Mouse (Mus musculus) olfactory bulb, adult 2 months (tissue): ENCODE data around the gene Folr1. TPM values are rescaled to one million over a fixed set of nuclear protein-coding genes. Genes with fewer than 3 reads are reported as not detected.

Experiments used
- H3K27ac ChIP-seq: fragments of 200-500 bp; 2 replicates; pipeline ENCODE4 v1.5.1; 2012; ENCODE audit warnings: low read depth, low read length; ENCODE audit not compliant: insufficient read depth
- H3K4me1 ChIP-seq: fragments of 200-500 bp; 2 replicates; pipeline ENCODE4 v1.6.1; 2012; ENCODE audit warnings: low read length; ENCODE audit not compliant: control insufficient read depth, insufficient read depth
- H3K4me3 ChIP-seq: fragments of 200-500 bp; 2 replicates; pipeline ENCODE4 v1.5.1; 2012; ENCODE audit warnings: mild to moderate bottlenecking, low read depth, low read length, moderate library complexity; ENCODE audit not compliant: insufficient read depth
- CTCF ChIP-seq: fragments of 200-500 bp; IDR thresholded peaks from 2 replicates; pipeline ENCODE4 v1.5.1; 2012; ENCODE audit warnings: low read depth, mild to moderate bottlenecking, low read length, moderate library complexity; ENCODE audit not compliant: insufficient read depth
- POLR2A ChIP-seq: fragments of 200-500 bp; IDR thresholded peaks from 2 replicates; pipeline ENCODE4 v1.6.1; 2012; ENCODE audit warnings: mild to moderate bottlenecking, low read depth, low read length, moderate library complexity; ENCODE audit not compliant: insufficient read depth
- WGBS: fragments of 180-500 bp; shearing (Covaris S2); methylation state at CpG from one replicate; pipeline ENCODE4 v1.1.7; 2018; 5-methylcytosine and 5-hydroxymethylcytosine counted together
- polyA plus RNA-seq: library from polyadenylated mRNA; stranded (reverse); fragments of >200 nt; gene quantifications from 2 replicates; pipeline ENCODE4 v1.2.4, GENCODE M21; 2012; ENCODE audit warnings: low replicate concordance; ENCODE audit not compliant: missing spikeins, insufficient read depth, insufficient read length

Folr1 gene
- polyA plus RNA-seq: not detected in 2 replicates

DNA sequence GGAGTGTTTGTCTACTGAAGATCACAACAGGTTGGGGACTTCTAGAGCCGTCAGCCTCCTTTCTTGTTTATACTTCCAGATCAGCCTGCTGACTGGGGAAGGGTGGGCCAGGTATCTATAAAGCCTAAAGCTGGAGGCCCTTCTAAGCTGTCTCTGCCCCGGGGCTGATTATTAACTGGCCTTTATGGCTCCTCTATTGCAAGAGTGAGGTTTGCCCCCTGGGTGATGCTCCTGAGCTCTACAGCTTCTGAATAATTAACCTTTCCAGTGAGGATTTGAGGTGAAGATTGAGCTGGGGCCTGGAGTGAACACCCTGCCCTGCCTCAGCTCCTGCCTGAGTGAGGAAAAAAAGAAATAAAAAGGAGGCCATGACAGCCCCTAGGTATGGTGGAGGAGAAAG is at the start of gene Folr1:
Folr1 (minus strand) TSS at position 160 of the 400 bp plus-strand sequence.
- TF ChIP-seq CTCF: no peak
- TF ChIP-seq POLR2A: no peak
- H3K4me3 ChIP-seq: no peak within 1 kb of the TSS
- WGBS: 91% methylated on average over 2 of the region's 2 CpGs

DNA sequence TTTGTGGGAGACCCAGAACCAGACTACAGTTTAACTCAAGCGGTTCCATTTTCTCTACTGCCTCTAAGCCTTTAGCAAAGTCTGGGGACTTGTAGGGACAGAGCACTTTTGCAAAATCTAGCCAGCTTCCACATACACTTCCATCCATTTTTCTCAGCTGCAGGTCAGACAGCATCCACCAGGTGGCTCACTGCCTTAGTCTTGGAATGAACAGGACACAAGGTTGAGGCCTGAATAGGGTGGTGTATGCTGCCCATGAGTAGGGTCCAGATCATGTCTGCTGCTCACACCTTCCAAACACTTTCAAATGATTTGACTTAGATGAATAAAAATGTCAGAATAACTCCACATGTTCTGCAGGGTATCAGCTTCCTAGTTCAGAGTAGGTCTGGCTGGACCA is 47.5 kb upstream of the Folr1 start:
- WGBS: 6% methylated on average over 1 of the region's 1 CpGs
- no peak overlapping the region for H3K4me3 ChIP-seq
- TF ChIP-seq CTCF (0 out of 2 replicates have a peak, but pooled peaks have one; percentile 7), POLR2A (no peak)
- no peak overlapping the region for H3K27ac ChIP-seq
- H3K4me1 ChIP-seq: no peaks in the 10 kb centered on the region

More for the DNA sequence above, at the start of gene Folr1:
- H3K4me1 ChIP-seq: peaks cover 3% of the 10 kb centered on the region; the same call in 1 of the 2 replicates
- H3K27ac ChIP-seq: no peak within 1 kb of the TSS

DNA sequence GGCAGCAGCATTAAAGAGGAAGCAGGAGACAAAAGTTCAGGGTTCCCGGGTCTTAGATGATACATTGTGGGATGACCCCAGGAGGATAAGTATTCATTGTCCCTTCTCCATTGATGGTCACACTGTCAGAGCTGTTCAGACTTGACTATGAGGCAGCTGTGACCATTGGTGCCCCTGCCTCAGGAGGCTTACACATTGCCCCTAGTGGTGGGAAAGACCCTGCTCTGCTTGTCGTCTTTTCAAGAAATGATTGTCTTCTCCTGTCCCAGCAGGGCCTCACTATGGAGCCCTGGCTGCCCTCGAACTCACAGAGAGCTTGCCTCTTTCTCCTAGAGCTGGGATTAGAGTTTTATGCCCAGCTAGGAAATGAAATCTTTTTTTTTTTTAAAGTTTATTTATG is 41.4 kb upstream of the Folr1 start:
- Histone ChIP-seq H3K4me3 (no peak overlapping the region), H3K27ac (no peak overlapping the region), H3K4me1 (peaks cover 8% of the 10 kb centered on the region)
- 59% methylated on average over 3 of the region's 3 CpGs for WGBS
- TF ChIP-seq POLR2A (no peak), CTCF (no peak)

DNA sequence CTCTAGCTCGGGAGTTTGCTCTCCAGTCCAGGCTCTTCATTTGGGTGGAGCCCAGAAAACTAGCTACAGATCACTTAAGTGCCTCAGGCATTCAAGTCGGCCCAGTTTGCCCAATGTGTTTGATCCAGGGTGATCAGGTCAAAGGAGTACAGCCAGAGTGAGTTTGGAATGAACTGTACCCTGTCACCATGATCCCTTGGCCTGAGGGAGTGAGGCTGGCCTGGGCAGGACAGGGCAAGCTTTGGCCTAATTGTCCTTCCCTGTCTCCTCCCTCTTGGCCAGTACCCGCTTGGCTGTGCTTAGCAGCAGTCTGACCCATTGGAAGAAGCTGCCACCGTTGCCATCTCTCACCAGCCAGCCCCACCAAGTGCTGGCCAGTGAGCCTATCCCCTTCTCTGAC is 39.5 kb upstream of the Folr1 start:
- no peak for TF ChIP-seq CTCF
- no peak for TF ChIP-seq POLR2A
- Histone ChIP-seq H3K27ac (no peak overlapping the region), H3K4me1 (peaks cover 12% of the 10 kb centered on the region), H3K4me3 (no peak overlapping the region)
- 75% methylated on average over 4 of the region's 4 CpGs for WGBS

DNA sequence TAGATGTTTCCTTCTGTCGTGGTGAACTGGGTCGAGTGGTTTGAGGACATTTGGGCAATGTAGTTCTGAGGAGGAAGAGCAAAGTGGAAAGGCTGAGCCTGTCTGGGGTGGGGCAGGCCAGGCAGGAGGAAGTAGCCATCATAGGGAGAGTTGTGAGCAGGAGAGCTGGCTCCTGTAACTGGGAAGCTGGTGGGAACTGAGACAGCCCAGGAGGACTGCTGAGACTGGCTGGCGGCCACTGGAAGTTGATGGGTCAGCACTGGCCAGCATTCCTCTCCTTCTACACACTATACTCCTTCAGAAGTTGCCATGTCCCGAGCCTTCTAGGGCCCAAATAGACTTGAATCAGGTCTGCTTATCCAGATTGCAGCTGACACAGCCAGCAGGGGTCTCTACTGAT is 37.8 kb upstream of the Folr1 start:
- no peak overlapping the region for H3K4me3 ChIP-seq
- peaks cover 12% of the 10 kb centered on the region for H3K4me1 ChIP-seq
- TF ChIP-seq CTCF: no peak
- no peak for TF ChIP-seq POLR2A
- WGBS: 62% methylated on average over 4 of the region's 4 CpGs
- no peak overlapping the region for H3K27ac ChIP-seq

DNA sequence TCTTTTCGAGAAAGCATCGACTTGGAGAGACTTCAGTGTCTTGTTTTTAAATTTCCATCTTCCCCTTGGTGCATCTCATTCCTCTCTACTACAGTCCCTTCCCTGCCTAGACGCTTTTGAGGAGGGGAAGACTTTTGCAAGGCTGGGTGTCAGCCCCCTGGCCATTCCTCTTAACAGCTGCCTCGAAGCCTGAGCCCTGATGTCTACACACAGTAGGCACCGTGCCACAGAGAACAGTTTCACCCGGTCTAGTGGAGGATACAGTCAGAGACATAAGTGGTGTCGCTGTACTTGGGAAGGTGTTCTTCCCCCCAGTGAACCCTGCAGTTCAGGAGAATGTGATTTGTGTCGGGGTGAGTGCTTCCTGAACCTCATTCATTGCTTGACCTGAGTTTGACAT is 36.1 kb upstream of the Folr1 start:
- peak overlapping the region; percentile 87; the same call in 1 of the 2 replicates for H3K4me3 ChIP-seq
- H3K27ac ChIP-seq: no peak overlapping the region
- 63% methylated on average over 8 of the region's 8 CpGs for WGBS
- H3K4me1 ChIP-seq: peaks cover 12% of the 10 kb centered on the region
- TF ChIP-seq POLR2A (no peak), CTCF (no peak)

DNA sequence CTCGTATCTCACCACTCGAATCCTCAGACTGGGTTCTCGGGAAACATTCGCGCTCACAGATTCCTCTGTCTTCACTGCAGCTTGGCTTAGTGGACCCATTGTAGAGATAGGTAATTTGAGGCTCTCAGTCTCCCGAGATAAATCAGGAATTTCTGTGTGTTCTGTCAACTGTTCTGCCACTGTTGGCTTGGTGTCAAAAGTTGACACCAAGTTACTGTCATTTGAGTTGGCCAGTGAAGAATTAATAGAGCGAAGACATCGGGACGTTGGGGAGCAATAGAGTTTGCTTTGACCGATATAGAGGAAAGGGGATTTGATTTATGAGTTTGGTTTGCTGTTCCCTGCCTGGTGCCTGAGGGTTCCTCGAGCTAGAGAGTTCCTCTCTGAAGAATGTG is 35.7 kb upstream of the Folr1 start, which contains the start of gene Tomt:
Tomt (minus strand) TSS at position 73 of the 395 bp plus-strand sequence.
- 16% methylated on average over 11 of the region's 11 CpGs for WGBS

DNA sequence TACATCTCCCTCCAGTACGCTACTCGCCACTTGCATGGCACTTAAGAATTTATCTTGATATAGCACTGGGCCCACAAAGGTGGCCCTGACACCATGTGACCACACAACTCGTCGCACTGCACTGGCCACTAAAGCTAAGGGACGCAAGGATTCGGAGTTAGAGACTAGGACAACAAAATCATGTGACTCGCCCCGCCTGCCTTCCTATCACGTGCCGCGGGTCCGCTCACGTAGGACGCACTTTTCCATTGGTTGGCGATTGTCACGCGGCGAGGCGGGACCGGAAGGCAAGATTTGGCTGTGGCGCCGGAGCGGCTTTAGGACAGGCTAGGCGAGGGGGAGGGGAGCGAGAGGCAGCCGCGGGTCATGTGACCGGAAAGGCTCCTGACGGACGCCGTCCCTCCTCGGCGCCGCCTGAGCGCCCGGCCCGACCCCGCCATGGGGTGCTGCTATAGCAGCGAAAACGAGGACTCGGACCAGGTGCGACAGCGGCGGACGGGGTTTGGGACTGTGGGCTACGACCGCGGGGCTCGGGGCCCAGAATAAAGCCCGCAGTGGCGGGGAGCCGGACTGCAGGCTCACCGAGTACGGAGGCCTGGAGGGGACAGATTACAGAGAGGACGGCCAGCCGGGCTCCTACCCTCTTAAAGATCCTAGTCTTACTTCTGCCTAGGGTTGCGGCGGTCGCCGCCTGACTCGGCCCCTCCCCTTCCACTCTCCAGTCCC is 35.1 kb upstream of the Folr1 start, which contains the start of gene Lamtor1:
Lamtor1 (plus strand) TSS at position 344 of the 726 bp plus-strand sequence.
- H3K4me3 ChIP-seq: peak within 1 kb of the TSS; percentile 87
- peak within 1 kb of the TSS; percentile 96 for H3K27ac ChIP-seq
- peak; percentile 15; the same call in 1 of the 2 replicates for TF ChIP-seq CTCF
- TF ChIP-seq POLR2A: peak; percentile 80
- peaks cover 12% of the 10 kb centered on the region for H3K4me1 ChIP-seq
- under 1% methylated on average over 60 of the region's 61 CpGs for WGBS

More for the DNA sequence above, 35.7 kb upstream of the Folr1 start, which contains the start of gene Tomt:
- Histone ChIP-seq H3K4me1 (peaks cover 12% of the 10 kb centered on the region), H3K4me3 (peak within 1 kb of the TSS; percentile 87), H3K27ac (peak within 1 kb of the TSS; percentile 96)
- TF ChIP-seq CTCF (no peak), POLR2A (no peak)

DNA sequence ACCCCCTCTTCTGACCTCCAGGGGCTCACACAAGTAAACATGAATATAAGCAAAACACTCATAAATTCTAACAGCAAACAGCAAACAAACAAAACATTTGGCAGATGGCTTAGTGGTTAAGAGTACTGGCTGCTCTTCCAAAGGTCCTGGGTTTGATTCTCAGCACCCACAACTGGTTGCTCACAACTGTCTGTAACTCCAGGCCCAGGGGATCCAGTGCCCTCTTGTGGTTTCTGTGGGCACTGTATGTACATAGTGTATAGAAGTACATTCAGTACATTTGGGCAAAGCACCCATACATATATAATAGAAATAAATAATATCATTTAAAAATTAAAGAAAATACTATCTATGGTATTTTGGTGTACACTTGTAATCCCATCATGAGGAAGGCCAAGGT is 32.3 kb upstream of the Folr1 start:
- TF ChIP-seq CTCF: no peak
- no peak overlapping the region for H3K4me3 ChIP-seq
- peaks cover 4% of the 10 kb centered on the region for H3K4me1 ChIP-seq
- H3K27ac ChIP-seq: no peak overlapping the region

DNA sequence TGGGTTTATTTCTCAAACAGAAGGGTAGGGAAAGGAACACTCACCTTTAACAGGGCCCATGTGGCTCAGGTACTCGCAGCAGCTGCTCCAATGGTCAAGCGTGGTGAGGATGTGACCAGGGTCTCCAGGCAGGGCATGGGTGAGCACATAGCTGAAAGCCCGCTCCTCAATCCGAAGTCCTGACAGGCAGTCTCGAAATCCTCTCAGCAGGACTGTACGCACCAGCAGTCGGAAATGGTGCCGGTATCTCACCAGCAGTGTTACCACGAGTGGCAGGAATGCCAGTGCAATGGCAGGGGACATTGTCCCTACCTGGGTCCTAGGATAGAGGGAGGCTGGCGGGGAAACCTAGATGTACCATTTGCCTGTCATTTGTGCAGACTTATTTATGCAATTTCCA is 31.4 kb upstream of the Folr1 start:
- TF ChIP-seq POLR2A (no peak), CTCF (no peak)
- H3K4me3 ChIP-seq: no peak overlapping the region
- peaks cover 6% of the 10 kb centered on the region for H3K4me1 ChIP-seq
- 93% methylated on average over 10 of the region's 10 CpGs for WGBS
- no peak overlapping the region for H3K27ac ChIP-seq
